Mouse (Mus musculus): ENCODE results near the gene Vamp4. TPM values are rescaled to one million over a fixed set of nuclear protein-coding genes. Genes with fewer than 3 reads are reported as not detected.

Gene Vamp4
- polyA plus RNA-seq, 1 experiment from 2014 or later: 37.6 TPM

Other genes with a start within 250 kb of the Vamp4 start
- gene Dnm3, start 92.5 kb upstream of the Vamp4 start, polyA plus RNA-seq (2015; fragmentation: Nextera tagmentation; extraction: Ambion mirVana): 1.7 and 2.2 TPM in 2 replicates
- 10.0 and 14.2 TPM in 2 replicates for gene Mettl13, start 22.0 kb upstream of the Vamp4 start, polyA plus RNA-seq (2015; fragmentation: Nextera tagmentation; extraction: Ambion mirVana)
- 0.06 TPM in 1 of 2 replicates, not detected in the other for gene Myoc, start 68.6 kb downstream of the Vamp4 start, polyA plus RNA-seq (2015; fragmentation: Nextera tagmentation; extraction: Ambion mirVana)
- not detected in 2 replicates for gene Myocos, start 87.7 kb downstream of the Vamp4 start, polyA plus RNA-seq (2015; fragmentation: Nextera tagmentation; extraction: Ambion mirVana)
- 83.6 and 84.0 TPM in 2 replicates for gene Prrc2c, start 170.0 kb downstream of the Vamp4 start, polyA plus RNA-seq (2015; fragmentation: Nextera tagmentation; extraction: Ambion mirVana)
- gene Fmo4, start 243.5 kb downstream of the Vamp4 start, polyA plus RNA-seq (2015; fragmentation: Nextera tagmentation; extraction: Ambion mirVana): 0.33 and 0.34 TPM in 2 replicates

Measured in heart, embryonic 15.5 days (tissue).